Mouse (Mus musculus): ENCODE results near the gene Amdhd1.
"Not testable (repeated sequence)": the region's sequence is repeated elsewhere in the genome, so short reads cannot be mapped to it uniquely, and the experiment has no call there.

Gene Amdhd1

DNA sequence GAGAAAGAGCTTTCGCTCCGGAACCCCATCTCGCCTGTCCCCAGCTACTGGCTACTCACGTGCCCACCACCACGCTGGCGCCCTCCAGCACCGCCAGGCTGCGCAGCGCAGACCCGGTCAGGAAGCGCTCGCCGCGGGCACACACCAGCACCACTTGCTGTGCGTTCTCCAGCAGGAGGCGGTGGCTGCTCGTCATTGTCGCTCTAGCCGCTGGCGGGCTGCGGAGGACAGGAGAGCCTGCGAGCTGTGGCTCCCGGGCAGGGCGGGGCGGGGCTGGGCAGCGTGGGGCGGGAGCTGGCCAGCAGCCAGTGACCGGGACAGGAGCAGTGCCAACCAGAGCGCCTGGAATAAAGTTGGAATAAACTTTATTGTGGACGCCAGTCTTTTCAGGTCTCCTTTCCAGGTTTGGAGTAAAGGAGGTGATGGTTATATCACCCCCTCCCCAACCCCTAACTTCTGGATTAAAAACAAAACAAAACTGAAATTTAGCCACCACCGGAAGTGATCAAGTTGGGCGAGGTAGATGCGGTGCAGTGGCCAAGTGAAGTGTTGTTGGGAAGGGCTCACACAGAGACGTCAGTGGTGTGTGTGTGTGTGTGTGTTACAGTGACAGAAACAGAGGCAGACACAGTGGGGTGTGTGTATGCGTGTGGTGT lies at the start of gene Amdhd1:
Amdhd1 (minus strand) TSS at position 259 of the 656 bp plus-strand sequence.
- peak; percentile 33 to 42 for DNase-seq (ENCODE audit: low spot score in 2 of 2)

DNA sequence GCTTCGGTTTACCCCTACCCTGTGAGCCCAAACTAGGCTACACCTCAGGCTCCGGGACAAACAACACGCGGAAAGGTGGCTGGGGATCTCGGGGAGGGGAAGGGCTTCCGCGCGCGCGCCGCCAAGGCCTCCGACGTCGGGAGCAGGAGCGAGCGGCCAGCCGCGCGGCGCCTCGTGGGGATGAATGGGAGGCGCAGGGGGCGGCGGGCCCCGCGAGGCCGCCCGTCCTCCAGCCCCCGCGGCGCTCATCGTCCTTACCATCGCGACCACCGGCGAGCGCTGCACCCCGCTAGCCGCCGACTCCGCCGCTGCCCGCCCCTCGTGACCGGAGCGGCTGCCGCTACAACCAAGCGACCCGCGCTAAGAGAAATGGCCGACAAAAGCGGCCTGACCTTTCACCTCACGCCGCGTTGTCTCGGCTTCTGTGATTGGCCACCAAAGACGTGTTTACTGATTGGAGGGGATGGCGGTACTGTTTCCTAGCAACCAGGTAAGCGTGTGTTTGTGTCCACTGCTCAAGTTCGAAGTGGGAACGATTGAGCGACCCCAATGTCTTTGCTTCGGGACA lies 49.5 kb upstream of the Amdhd1 start, which contains the start of gene Snrpf:
Snrpf (minus strand) TSS at position 426 of the 568 bp plus-strand sequence.
- peak; percentile 89 to 96 for DNase-seq (ENCODE audit: low spot score in 2 of 2)

DNA sequence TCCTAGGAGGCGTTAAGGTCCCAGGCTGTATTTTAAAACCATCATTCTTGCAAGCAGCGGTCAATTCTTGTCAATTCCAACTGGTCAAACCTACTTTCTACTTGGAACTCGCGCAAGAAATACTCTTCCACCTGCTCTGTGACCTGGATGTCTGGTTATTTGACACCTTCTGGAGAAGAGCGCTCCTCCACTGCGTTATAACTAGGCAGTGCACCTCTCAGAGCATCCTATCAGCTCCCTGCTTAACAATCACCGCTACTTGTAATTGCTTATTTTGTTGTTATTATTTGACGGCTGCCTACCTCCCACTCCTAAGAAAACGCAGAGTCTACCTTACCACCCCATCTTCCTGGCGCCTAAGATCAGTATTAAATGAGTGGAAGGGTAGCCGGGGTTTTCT lies 49.0 kb upstream of the Amdhd1 start:
- DNase-seq (ENCODE audit: low spot score in 2 of 2) = no peak

DNA sequence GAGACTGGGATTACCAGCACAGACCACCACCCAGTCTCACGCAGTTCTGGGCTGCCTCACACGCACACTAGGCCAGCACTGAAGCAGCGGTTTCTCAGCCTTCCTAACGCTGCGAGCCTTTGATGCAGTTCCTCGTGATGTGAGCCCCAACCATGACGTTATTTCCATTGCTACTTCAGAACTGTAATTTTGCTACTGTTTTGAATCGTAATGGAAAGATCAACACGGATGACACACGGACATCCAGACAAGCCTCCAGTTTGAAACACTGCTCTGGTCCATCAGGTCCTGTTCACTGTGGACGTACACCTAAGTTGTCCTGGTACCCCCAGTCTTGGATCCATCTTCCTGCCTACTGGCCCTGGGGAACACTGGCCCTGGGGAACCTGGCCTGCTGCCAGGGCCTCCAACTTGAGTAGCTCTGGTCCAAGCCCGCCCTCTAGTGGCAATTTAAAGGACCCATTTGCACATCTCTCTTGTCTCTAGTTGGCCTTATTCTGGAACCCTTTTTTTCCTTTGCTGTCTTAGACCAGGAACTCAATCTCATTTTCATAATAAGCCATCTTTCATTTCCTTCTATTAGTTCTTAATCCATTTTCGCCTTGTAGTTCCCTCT lies 37.5 kb upstream of the Amdhd1 start:
- peak; percentile 43 to 63 for DNase-seq (ENCODE audit: low spot score in 2 of 2)

DNA sequence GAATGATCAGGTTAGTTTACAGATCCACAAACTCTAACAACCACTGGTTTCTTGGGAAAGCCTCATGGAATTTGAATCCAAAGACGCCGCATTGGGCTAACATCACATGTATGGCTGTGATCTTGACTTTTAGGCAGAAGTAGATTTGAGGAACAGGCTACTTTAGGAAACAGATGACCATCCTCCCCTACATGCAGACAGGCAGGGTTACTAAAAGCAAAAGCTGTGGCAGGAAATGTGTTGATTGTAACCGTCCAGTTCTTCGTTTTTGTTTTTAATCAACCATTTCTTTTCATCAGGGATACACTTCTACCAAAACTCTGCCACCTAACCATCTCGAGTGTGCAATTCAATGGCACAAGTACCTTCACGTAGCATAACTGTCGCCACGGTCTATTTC lies 36.1 kb upstream of the Amdhd1 start:
- DNase-seq (ENCODE audit: low spot score in 2 of 2) = no peak

DNA sequence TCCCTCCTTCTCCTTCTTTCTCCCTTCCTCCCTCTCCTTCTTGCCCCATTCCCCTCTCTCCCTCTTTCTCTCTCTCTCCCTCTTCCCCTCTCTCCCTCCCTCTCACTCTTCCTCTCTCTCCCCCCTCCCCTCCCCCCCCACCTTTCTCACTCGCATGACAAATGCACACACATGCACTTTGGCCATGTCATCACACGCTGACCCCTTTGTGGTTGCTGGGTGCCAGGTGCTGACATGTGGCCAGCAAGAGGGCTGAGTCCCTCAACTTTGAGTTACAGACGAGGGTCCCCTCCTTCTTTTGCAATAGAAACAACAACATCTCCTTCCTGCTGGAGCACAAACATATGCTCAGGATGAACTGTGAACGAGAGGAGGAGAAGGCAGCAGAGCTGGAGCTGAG lies 35.1 kb upstream of the Amdhd1 start:
- DNase-seq (ENCODE audit: low spot score in 2 of 2) = no peak

DNA sequence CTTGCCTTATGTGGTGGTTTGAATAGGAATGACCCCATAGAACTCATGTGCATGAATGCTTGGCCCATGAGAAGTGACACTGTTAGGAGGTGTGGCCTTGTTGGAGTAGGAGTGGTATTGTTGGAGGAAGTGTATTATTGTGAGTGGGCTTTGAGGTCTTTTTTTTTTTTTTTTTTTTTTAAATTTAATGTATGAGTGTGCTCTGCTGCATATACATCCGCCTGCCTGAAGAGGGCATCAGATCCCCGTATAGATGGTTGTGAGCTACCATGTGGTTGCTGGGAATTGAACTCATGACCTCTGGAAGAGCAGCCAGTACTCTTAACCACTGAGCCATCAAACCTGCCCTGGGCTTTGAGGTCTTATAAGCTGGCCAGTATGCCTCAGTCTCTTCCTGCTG lies 32.4 kb upstream of the Amdhd1 start:
- no peak for DNase-seq (ENCODE audit: low spot score in 2 of 2)

DNA sequence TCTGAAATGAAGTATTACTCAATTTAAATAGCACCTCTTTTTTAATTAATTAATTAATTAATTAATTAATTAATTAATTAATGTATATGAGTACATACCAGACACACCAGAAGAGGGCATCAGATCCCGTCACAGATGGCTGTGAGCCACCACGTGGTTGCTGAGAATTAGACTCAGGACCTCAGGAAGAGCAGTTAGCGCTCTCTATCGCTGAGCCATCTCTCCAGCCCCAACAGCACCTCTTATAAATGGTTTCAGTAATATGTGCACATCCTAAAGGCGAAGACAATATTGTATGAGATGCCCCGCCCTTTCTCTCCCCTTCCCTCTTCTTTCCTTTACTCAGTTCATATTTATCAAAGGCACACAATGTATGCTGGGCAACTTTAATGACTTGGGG lies 28.8 kb upstream of the Amdhd1 start:
- no peak for DNase-seq (ENCODE audit: low spot score in 2 of 2)

DNA sequence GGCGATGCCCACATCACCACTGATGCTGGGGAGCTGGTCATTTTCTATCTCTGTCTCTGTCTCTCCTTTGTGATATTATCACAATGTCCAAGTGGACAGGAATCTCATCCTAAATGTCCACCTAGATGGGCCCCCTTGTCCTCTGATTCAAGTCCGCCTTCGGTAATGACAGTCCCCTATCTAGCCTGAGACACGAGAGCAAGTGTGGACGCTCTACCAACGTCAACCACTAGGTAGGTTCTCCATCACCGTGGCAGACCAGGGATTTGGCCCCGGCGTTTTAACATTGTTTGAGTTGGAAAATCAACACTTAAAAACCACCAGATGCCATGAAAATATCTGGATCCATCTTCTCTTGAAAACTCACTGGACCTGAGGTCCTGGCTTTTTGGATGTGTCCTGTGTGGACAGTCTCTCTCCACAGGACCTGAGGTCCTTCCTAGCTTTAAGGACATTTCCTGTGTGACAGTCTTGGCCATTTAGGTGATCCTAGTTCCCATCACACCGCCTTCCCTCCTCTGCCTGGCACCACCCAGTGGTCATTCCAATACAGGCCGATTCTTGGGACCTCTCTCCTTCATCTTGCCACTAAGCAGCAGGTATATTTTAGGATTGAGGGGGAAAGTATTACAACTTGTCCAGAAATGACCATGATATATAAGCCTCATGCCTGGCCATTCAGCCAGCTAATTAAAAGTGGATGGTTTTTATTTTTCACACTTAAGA lies 28.2 kb upstream of the Amdhd1 start:
- no peak for DNase-seq (ENCODE audit: low spot score in 2 of 2)

DNA sequence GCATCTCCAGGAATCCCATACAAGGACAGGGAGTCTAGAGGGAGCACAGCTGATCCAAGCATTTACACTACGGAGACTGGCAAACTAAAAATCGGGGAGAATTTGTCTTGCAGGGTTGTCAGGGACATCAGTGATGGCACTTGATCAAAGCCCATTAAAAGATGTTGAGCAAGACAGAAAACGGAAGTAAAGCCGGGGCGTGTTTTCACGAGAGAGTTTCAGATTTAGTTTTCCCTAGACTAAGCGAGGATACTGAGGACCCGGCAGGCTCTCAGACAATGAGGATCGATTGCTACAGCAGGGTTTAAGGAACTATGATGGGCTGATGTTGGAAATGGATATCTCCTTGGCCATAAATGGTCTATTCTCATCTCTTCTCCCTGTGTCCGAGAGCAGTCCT lies 27.2 kb upstream of the Amdhd1 start:
- no peak for DNase-seq (ENCODE audit: low spot score in 2 of 2)

DNA sequence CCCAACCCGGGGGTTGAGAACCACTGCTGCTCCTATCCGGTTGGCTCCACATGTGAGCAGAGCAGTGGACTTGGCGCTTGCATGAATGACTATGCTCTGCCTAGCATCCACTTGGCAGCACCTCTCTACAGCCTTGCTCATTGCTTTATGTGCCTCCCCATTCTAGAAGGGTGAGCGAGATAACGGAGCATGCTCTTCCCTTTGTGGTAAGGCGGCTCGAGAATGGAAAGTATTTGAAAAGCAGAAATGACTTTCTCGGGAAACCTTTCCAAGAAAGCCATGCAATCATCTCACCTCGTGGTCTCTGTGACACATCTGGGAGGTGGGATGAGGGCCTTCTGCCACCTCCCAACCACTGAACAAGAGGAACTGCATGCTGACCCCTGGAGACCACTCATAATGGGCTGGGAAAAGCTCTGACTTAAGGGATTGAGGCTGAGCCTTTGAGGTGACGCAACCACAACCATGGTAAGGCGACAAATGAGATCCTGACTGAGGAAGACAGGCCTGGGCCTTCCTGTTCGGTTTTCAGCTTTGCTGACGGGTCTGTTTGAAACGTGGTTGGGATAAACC lies 24.8 kb upstream of the Amdhd1 start:
- DNase-seq (ENCODE audit: low spot score in 2 of 2) = no peak

DNA sequence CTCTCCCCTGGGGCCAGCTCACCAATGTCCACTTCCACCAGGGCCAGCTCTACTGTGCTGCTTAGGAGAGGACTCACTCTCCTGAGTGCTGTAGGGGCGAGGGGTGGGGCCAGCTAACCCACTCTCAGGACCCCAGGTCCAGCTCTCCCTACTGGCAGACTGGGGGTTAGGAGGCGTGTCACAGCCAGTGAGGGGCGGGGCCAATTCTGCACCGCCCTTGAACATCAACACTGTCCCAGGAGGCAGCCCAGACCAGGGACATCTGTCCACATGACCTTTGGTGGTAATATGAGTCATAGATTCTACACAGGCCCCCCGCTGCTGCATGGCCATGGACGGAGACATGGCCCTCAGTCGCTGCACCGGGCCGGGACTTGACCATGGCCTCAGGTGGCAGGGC lies 20.0 kb upstream of the Amdhd1 start:
- no peak for DNase-seq (ENCODE audit: low spot score in 2 of 2)

DNA sequence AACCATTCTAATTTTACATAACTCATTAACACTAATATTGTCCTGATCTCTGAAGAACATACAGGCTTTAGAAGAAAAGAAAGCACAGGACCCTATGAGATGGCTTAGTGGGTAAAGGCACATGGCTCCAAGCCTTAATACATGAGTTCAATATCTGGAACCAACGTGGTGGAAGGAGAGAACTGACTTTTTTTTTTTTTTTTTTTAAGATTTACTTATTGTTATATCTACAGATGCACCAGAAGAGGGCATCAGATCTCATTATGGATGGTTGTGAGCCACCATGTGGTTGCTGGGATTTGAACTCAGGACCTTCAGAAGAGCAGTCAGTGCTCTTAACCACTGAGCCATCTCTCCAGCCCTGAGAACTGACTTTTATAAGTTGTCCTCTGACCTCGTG lies 18.1 kb upstream of the Amdhd1 start:
- DNase-seq (ENCODE audit: low spot score in 2 of 2) = not testable (repeated sequence)

DNA sequence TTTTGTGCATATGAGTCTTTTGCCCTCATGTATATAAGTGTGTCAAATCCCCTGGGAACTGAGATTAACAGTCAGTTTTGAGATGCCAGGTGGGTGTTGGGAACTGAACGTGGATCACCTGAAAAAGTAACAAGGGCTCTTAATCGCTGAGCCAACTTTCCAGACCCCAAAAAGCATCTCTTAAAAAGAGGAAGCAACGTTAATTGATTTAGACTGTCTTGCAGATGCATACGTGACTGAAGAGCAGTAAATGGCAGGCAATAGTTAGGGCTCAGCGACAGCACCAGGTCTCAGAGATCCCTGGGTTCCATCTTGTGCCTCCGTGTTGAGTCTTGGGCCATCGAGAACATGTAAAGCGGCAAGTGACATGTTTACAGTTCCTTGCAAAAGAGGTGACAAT lies 12.8 kb upstream of the Amdhd1 start:
- DNase-seq (ENCODE audit: low spot score in 2 of 2) = no peak

DNA sequence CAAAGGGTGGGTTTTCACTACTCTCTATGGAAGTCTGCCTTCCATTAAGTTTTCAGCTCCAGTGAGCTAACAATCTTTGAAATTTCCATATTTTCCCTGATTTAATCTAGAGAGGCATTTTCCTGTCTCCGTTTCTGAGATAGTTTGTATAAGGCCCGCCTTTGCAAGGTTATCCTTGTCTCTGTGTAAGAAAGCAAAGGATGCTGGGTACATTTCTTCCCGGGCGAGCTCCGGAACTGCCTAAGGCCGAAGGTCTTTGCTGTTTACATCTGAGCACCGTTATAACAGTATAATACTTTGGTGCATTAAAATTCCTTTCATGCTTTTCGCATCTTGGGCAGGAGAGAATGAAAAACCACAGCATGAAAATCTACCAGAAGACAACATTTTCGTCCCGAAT lies 10.0 kb upstream of the Amdhd1 start:
- no peak for DNase-seq (ENCODE audit: low spot score in 2 of 2)

DNA sequence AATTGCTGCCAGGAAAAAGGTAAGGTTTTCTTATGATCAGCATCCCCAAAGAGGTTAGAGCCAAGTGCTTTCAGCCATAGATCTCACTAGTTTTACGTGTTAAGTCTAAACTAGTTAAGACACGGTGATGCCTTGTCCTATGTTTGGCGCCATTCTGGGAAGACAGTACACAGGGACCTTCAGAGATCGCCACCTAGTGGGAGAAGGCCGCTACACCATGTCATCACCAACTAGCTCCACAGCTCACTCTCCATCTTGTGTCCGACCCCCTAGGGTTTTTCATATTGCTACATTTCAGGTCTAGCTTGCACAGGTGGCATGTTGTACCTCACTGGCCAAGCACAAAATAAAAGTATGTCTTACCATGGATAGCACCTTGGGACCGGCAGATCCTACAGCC lies 9.2 kb upstream of the Amdhd1 start:
- peak in 1 of 2 experiments; percentile 69 for DNase-seq (ENCODE audit: low spot score in 2 of 2)

DNA sequence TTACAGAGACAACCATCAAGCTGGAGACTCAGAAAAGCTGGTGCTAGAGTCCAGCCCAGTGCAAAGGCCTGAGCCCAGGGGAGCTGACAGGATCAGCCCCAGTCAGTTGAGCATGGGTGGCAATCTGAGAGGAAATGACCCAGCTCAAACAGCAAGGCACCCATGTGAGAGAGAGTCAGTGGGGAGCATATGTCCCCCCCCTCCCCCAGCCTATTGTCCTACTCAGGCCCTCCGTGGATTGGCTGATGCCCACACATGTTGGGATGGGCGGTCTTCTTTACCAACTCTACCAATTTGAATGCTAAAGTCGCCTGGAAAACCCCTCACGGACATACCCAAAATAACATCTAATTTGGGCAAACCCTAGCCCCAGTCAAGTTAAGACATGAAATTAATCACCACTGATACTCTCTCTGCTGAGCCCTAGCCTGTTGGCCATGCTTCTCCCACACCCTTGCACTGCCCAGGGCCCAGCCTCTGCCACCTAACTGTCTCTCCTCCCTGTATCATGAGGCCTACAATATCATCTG lies 8.0 kb upstream of the Amdhd1 start:
- no peak for DNase-seq (ENCODE audit: low spot score in 2 of 2)

DNA sequence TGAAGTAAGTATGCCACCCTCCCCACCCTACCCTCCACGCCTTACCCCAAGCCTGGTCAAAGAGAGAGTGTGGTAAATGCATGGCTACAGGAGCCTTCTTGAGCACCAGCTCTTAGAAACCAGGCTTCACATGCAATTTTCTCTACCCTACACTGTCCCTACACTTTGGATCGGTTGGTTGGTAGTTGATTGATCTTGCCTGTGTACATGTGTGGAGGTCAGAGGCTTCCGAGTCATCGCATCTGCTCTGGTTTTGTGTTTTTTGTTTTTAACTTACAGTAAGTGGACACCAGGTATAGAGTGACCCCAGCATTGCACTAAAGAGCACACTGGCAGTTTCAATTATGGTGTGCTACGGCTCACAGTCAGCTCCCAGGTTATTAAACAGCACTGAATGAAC lies 4.3 kb upstream of the Amdhd1 start:
- no peak for DNase-seq (ENCODE audit: low spot score in 2 of 2)

DNA sequence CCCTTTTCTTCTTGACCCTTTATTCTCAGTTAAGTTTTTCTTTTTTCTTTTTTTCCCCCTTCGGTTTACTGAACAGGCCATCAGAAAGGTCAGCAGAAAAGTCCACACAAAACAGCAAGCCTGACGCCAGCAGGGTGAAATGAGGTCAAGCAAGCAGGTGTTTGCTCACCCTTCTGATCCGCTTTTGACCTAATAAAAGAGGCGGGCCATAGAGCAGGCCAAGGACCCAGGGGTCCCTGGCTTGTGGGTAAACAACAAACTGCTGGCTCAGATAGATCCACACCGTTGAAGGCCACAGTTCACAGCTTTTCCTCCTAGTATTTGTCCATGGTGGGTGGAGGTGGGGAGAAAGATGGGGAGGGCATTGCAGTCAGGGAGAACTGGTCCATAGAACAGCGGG lies 3.3 kb upstream of the Amdhd1 start:
- no peak for DNase-seq (ENCODE audit: low spot score in 2 of 2)

DNA sequence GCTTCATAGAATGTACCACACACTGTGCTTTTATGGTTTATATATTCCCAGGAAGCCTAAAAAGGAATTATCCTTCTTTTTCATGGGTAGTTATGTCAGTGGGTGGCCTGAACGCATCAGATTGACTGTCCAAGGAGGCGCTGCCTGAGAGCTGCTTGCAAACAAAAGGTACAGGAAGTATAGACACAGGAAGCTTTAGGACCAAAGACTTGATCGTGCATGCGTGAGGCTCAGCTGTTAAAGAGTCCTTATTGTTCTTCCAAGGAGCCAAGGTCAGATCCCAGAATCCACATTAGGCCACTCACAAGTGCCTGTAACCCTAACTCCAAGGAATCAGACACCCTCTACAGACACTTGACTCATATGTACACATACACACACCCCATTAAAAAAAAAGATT lies 2.5 kb upstream of the Amdhd1 start:
- DNase-seq (ENCODE audit: low spot score in 2 of 2) = no peak

DNA sequence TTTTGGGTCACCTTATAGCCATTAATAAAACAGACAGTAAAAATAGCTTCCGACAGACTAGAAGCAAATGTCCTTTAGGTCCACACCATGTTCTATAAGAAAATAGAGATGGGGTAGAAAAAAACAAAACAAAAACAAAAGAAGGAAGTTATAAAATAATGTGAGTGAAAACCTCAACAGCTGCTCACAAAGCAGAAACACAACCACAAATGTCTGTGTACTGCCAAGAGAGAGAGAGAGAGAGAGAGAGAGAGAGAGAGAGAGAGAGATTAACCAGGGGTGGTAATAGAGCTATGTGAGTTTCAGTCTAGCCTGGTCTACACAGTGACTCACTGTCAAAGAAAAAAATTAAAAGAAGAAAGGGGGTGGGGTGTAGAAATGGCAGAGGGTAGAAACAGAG lies 1.8 kb upstream of the Amdhd1 start:
- DNase-seq (ENCODE audit: low spot score in 2 of 2) = no peak
